Mouse (Mus musculus) ES-Bruce4 (cell line): ENCODE measurements at regions not wholly inside any gene's neighbourhood (a gene's known extent, or its start where the extent isn't known, plus 50 kb on each side); places are given as distances from the start of the nearest gene placed in this dataset.

Experiments
- CTCF ChIP-seq: IDR thresholded peaks from one replicate; pipeline ENCODE4 v1.8.1; 2011; ENCODE audit warnings: low read depth, low read length
- EP300 ChIP-seq: IDR thresholded peaks from 2 replicates; pipeline ENCODE4 v1.6.1; 2011; ENCODE audit warnings: low read depth, low read length; ENCODE audit not compliant: insufficient read depth
- POLR2A ChIP-seq: IDR thresholded peaks from one replicate; pipeline ENCODE4 v1.8.1; 2011; ENCODE audit warnings: low read length; ENCODE audit not compliant: insufficient read depth

DNA sequence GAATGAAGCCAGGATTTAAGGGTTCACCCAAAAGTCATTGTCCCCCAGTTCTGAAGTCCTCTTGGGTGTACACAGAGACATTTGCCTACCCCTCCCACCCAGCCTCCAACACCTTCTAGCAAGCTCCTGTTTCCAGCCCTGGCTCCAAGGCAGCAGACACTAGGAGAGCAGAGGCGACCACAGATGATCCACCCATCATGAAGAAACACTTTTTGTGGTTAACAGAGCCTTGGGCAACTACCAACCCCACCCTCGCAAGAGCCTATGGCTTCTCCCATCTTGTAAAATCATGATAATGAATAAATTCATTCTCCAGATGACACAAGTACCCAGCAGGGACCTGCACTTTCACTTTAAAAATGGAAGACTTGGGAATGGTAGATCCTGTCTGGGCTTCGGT, 136.1 kb downstream of the Cartpt start:
- TF ChIP-seq CTCF, result no peak
- TF ChIP-seq POLR2A, result no peak
- no peak for TF ChIP-seq EP300
